Mouse (Mus musculus): ENCODE measurements around the gene Stum. TPM values are rescaled to one million over a fixed set of nuclear protein-coding genes. Genes with fewer than 3 reads are reported as not detected.
A peak's percentile ranks its signal among the peaks of the same experiment; 100 is the strongest.

Gene Stum
- total and polyA plus RNA-seq, 3 experiments: 0.42 to 0.61 (median 0.51) TPM

DNA sequence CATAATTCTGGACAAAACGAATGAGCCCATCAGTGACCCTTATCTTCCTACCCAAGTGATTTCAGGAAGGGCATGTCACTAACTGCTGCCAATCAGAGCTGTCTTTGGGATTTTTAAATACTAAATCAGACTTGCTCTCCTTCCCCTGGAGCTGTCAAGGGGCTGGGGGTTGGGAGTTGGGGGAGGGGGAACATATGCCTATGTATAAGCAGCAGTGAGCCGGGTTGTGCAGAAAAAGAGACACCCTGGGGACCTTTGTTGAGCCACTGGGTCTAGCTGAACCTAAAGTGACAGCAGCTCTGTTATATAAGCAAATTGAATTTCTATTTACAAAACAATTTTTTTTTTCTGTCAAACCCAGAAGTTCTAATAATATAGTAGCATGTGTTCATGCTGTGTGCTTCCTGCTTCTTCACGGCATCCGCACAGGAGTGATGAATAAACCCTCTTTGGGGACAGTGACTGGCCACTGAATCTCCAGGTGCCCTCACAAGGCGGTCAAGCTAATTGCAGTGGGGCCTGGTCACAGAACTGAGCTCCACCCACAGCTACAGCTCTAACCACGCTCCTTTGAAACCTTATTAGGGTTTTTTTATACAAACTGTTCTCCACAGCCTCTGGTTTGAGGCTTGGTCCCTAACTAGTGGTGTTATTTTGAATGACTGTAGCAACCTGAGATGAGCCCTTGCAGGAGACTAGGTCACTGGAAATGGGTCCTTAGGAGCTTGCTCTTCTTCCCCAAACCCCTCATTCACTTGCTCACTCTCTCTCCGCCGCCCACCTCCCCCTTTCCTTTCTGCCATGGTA is 47.4 kb upstream of the Stum start (continued):
- TF ChIP-seq CHD2 (IDR thresholded peaks at IDR 0.05; ENCODE audit: low read length) (peak; percentile 72), KAT2A (IDR thresholded peaks at IDR 0.05; ENCODE audit: insufficient replicate concordance, low read length) (0 out of 2 replicates have a peak, but pooled peaks have one; percentile 28), POLR2A (IDR thresholded peaks at IDR 0.05; ENCODE audit: low read depth, low read length) (no peak; the same call in 1 of the 2 replicates), MAX (IDR thresholded peaks at IDR 0.05; ENCODE audit: low read length) (peak; percentile 82), BHLHE40 (IDR thresholded peaks at IDR 0.05; ENCODE audit: low read depth, low read length) (peak; percentile 60), MEF2A (IDR thresholded peaks at IDR 0.05; ENCODE audit: borderline replicate concordance, low read depth, low read length) (peak; percentile 82), RCOR1 (conservative IDR thresholded peaks at IDR 0.05; ENCODE audit: low read depth, low read length) (0 out of 2 replicates have a peak, but pooled peaks have one; percentile 20), TCF12 (IDR thresholded peaks at IDR 0.05; ENCODE audit: low read depth, low read length) (peak; percentile 67; the same call in 1 of the 2 replicates), ZMIZ1 (IDR thresholded peaks at IDR 0.05; ENCODE audit: low read depth, low read length) (no peak), TBP (conservative IDR thresholded peaks at IDR 0.05; ENCODE audit: low read depth, low read length) (no peak), NRF1 (IDR thresholded peaks at IDR 0.05; ENCODE audit: low read depth, low read length) (no peak), MAFK (IDR thresholded peaks at IDR 0.05; ENCODE audit: insufficient replicate concordance, low read length) (no peak), MAZ (IDR thresholded peaks at IDR 0.05; ENCODE audit: low read depth, low read length) (peak; percentile 78), MYC (IDR thresholded peaks at IDR 0.05; ENCODE audit: low read depth, low read length) (peak; percentile 71; the same call in 1 of the 2 replicates), UBTF (IDR thresholded peaks at IDR 0.05; ENCODE audit: low read depth, low read length) (no peak), GABPA (IDR thresholded peaks at IDR 0.05; ENCODE audit: insufficient replicate concordance, low read depth, low read length) (no peak), POLR2AphosphoS2 (IDR thresholded peaks at IDR 0.05; ENCODE audit: low read depth, low read length) (no peak)

DNA sequence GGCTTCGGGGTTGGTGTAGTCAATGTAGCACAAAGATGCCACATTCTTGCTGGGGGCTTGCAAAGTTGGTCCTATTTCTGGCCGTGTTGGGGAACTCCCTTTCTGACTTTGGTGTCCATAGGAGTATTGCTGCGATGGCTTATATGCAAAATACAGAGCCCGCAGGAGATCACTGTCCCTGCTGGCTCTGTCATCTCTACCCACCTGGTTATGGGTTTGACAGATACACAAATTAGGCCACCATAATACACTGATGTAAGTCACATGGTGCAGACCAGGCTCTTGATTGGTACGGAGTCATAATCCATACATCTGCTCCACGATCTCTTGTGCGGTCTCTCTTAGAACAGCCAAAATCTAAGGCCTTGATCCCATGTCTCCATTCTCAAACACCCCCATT is 46.5 kb upstream of the Stum start:
- in situ Hi-C loops (cut with MboI; ENCODE audit: low pct_ligation_motif_present, low pct_unique_long_range_greater_than_20kb, low sequenced_read_pairs): loop anchor here (25.0 kb wide), 1 partner anchor 268 kb away; the partner anchor contains the start of gene Psen2
- peak overlapping the region; percentile 67 for H3K9ac ChIP-seq (ENCODE audit: insufficient read depth, low read depth)
- peak overlapping the region; percentile 81 for H3K4me2 ChIP-seq (ENCODE audit: insufficient read depth, low read depth, poor library complexity, severe bottlenecking)
- peak overlapping the region in 2 of 3 experiments; percentile 2 to 39 for H3K4me3 ChIP-seq (replicated peaks in 1 of 3; ENCODE audit: low read depth in 2 of 3, low read length in 2 of 3, poor library complexity in 1 of 3)
- peak; percentile 96 for DNase-seq (ENCODE audit: extremely low read depth)
- H3K9me3 ChIP-seq (replicated peaks; ENCODE audit: low read length): peaks cover 18% of the 10 kb centered on the region
- H3K27ac ChIP-seq (ENCODE audit: insufficient read depth, low read depth): peak overlapping the region; percentile 97
- peaks cover 21 to 79% of the 10 kb centered on the region in 2 experiments for H3K4me1 ChIP-seq (ENCODE audit: control insufficient read depth in 1 of 2, insufficient read depth in 2 of 2)
- TF ChIP-seq USF1 (IDR thresholded peaks at IDR 0.05; ENCODE audit: low read depth, low read length) (peak; percentile 87), ETS1 (conservative IDR thresholded peaks at IDR 0.05; ENCODE audit: low read depth, low read length) (peak; percentile 89), TBP (conservative IDR thresholded peaks at IDR 0.05; ENCODE audit: low read depth, low read length) (0 out of 2 replicates have a peak, but pooled peaks have one; percentile 29), RCOR1 (conservative IDR thresholded peaks at IDR 0.05; ENCODE audit: low read depth, low read length) (no peak), MEF2A (IDR thresholded peaks at IDR 0.05; ENCODE audit: borderline replicate concordance, low read depth, low read length) (peak; percentile 99), MAZ (IDR thresholded peaks at IDR 0.05; ENCODE audit: low read depth, low read length) (peak; percentile 38; the same call in 1 of the 2 replicates), JUND (conservative IDR thresholded peaks at IDR 0.05; ENCODE audit: low read depth, low read length) (0 out of 2 replicates have a peak, but pooled peaks have one; percentile 29), GABPA (IDR thresholded peaks at IDR 0.05; ENCODE audit: insufficient replicate concordance, low read depth, low read length) (no peak), ZC3H11A (IDR thresholded peaks at IDR 0.05; ENCODE audit: low read depth, low read length) (no peak), E2F4 (IDR thresholded peaks at IDR 0.05; ENCODE audit: insufficient replicate concordance, low read depth, low read length) (no peak), MYC (IDR thresholded peaks at IDR 0.05; ENCODE audit: low read depth, low read length) (0 out of 2 replicates have a peak, but pooled peaks have one; percentile 51), MAX (IDR thresholded peaks at IDR 0.05; ENCODE audit: low read length) (peak; percentile 90), BHLHE40 (IDR thresholded peaks at IDR 0.05; ENCODE audit: low read depth, low read length) (peak; percentile 73), EP300 (IDR thresholded peaks at IDR 0.05; ENCODE audit: low read length) (peak; percentile 88), IRF4 (IDR thresholded peaks at IDR 0.05; ENCODE audit: low read depth, low read length) (peak; percentile 60), NELFE (IDR thresholded peaks at IDR 0.05; ENCODE audit: low read depth, low read length) (no peak), TCF12 (IDR thresholded peaks at IDR 0.05; ENCODE audit: low read depth, low read length) (peak; percentile 90), PAX5 (IDR thresholded peaks at IDR 0.05; ENCODE audit: low read length) (no peak), USF2 (conservative IDR thresholded peaks at IDR 0.05; ENCODE audit: low read depth, low read length) (peak; percentile 87), KAT2A (IDR thresholded peaks at IDR 0.05; ENCODE audit: insufficient replicate concordance, low read length) (no peak), ELF1 (IDR thresholded peaks at IDR 0.05; ENCODE audit: low read depth, low read length) (no peak), RAD21 (IDR thresholded peaks at IDR 0.05; ENCODE audit: low read depth, low read length) (no peak; the same call in none of the 2 replicates)
- dilution Hi-C loops (cut with MboI; ENCODE audit: extremely low pct_ligation_motif_present, extremely low pct_unique_long_range_greater_than_20kb, low sequenced_read_pairs): no loop called here
- H3K36me3 ChIP-seq (replicated peaks in 1 of 2; ENCODE audit: control insufficient read depth in 1 of 2, insufficient read depth in 1 of 2, low read length in 1 of 2): peaks cover 0 to 8% of the 10 kb centered on the region in 2 experiments
- no peaks in the 10 kb centered on the region for H3K27me3 ChIP-seq (replicated peaks)
- no peaks in the 10 kb centered on the region for H3K79me2 ChIP-seq (replicated peaks; ENCODE audit: control insufficient read depth, extremely low read depth, insufficient read depth, poor library complexity, severe bottlenecking)

Measured in CH12.LX (cell line).